Comparison of ENCODE assay signal across 26 mouse cellular contexts in genomic region chr2:29414852-29415473, GRCm38 (mm10).
DNase-seq lines count a peak whose midpoint lies in the region; ATAC-seq and TF ChIP-seq lines count a peak whose summit lies in the region.
"Had no signal": no experiment of that assay in that cellular context is flagged by ENCODE, and none has a peak within 500 bp of the region (broad histone marks: within the 10 kb centered on the region; RNA-seq: fewer than 3 reads in every experiment).

No protein-coding gene starts in this region.

- H3K27ac ChIP-seq in gastrocnemius, adult 2 months, result peak overlapping the region; percentile 56
- H3K27ac ChIP-seq in forebrain, postnatal 0 days (ENCODE audit: low read depth, low read length), result no peak overlapping the region
- H3K27ac ChIP-seq: embryonic facial prominence, embryonic 13.5 days; heart, embryonic 15.5 days; hindbrain, embryonic 14.5 days; limb, embryonic 12.5 days; macrophage had no signal

- WGBS in forebrain, postnatal 0 days, result 53% methylated on average over 7 of the region's 7 CpGs

- H3K9ac ChIP-seq in forebrain, postnatal 0 days, result no peak overlapping the region
- H3K9ac ChIP-seq: embryonic facial prominence, embryonic 13.5 days; heart, embryonic 15.5 days; hindbrain, embryonic 14.5 days; limb, embryonic 12.5 days; liver, postnatal 0 days had no signal

- DNase-seq in cerebellum, adult 9-10 months, result peak; percentile 60
- no peak for DNase-seq in cerebellum, adult 8-10 months
- no peak for DNase-seq in gastrocnemius, adult 2 months
- DNase-seq in gastrocnemius, adult 8-10 months (ENCODE audit: low spot score in 2 of 2), result no peak
- DNase-seq in R1 (ENCODE audit: low read depth, low spot score), result peak; percentile 15
- DNase-seq in forebrain, postnatal 0 days, result peak; percentile 47
- DNase-seq in frontal cortex, postnatal 14 days (ENCODE audit: low spot score in 2 of 2), result no peak
- no peak for DNase-seq in left cerebral cortex, adult 8-10 months (ENCODE audit: low spot score in 2 of 2)
- DNase-seq: adrenal gland, adult 8-10 months; cerebellum, postnatal 25 days; embryo, embryonic 11 days; heart, postnatal 36 days; kidney, adult 2 months; kidney, postnatal 10 days; liver, postnatal 0 days had no signal

- no peak overlapping the region for H3K4me2 ChIP-seq in forebrain, postnatal 0 days (ENCODE audit: low read depth)
- H3K4me2 ChIP-seq: embryonic facial prominence, embryonic 13.5 days; heart, embryonic 15.5 days; hindbrain, embryonic 14.5 days; limb, embryonic 12.5 days; liver, embryonic 11.5 days had no signal

- H3K27me3 ChIP-seq in forebrain, postnatal 0 days (ENCODE audit: insufficient read depth, low read length), result no peaks in the 10 kb centered on the region
- H3K27me3 ChIP-seq: embryonic facial prominence, embryonic 13.5 days; heart, embryonic 15.5 days; limb, embryonic 12.5 days; Patski had no signal

- no peaks in the 10 kb centered on the region for H3K36me3 ChIP-seq in forebrain, postnatal 0 days (ENCODE audit: insufficient read depth)
- H3K36me3 ChIP-seq: embryonic facial prominence, embryonic 13.5 days; heart, embryonic 15.5 days; limb, embryonic 12.5 days had no signal

- H3K4me1 ChIP-seq in forebrain, postnatal 0 days (ENCODE audit: insufficient read depth), result peaks cover 16% of the 10 kb centered on the region; the same call in 1 of the 2 replicates

- intact Hi-C loops in gastrocnemius, adult 2 months (cut with DNase I), result loop anchor here (5.0 kb wide), 3 partner anchors 68 to 218 kb away; partner anchors contain the start of gene Med27

- H3K4me3 ChIP-seq in gastrocnemius, adult 2 months, result peak overlapping the region; percentile 5; the same call in 1 of the 2 replicates
- H3K4me3 ChIP-seq in forebrain, postnatal 0 days (ENCODE audit: low read depth, low read length), result no peak overlapping the region
- H3K4me3 ChIP-seq: embryonic facial prominence, embryonic 13.5 days; heart, embryonic 15.5 days; limb, embryonic 12.5 days had no signal

- TF ChIP-seq CTCF in gastrocnemius, adult 2 months (IDR thresholded peaks at IDR 0.05), result no peak
- TF ChIP-seq CTCF in forebrain, postnatal 0 days (IDR thresholded peaks at IDR 0.05; ENCODE audit: low read depth), result no peak

- no peaks in the 10 kb centered on the region for H3K9me3 ChIP-seq in forebrain, postnatal 0 days (ENCODE audit: low read length)
- H3K9me3 ChIP-seq: embryonic facial prominence, embryonic 13.5 days; heart, embryonic 15.5 days; limb, embryonic 12.5 days had no signal

- peak; percentile 27 for ATAC-seq in forebrain, postnatal 0 days
- ATAC-seq: activated CD4-positive, CD25-positive, alpha-beta regulatory T cell, adult 4 months; CD4-positive, CD25-positive, alpha-beta regulatory T cell, adult 4 months; liver, postnatal 0 days; lung, postnatal 0 days; midbrain, embryonic 16.5 days; Patski had no signal

Comparison
In these comparisons a context has a peak if more than half of its experiments do, and no peak if none do; other contexts are left out.
1. DNase-seq: peak in cerebellum, adult 9-10 months (single experiment), R1 (single experiment) and forebrain, postnatal 0 days (single experiment); none in cerebellum, adult 8-10 months (single experiment), gastrocnemius, adult 2 months (single experiment), gastrocnemius, adult 8-10 months (0 of 2), frontal cortex, postnatal 14 days (0 of 2) and left cerebral cortex, adult 8-10 months (0 of 2).